Mouse (Mus musculus): ENCODE results near the gene Gzmk. TPM values are rescaled to one million over a fixed set of nuclear protein-coding genes. Genes with fewer than 3 reads are reported as not detected.
A peak's percentile ranks its signal among the peaks of the same experiment; 100 is the strongest.

Gzmk gene
- polyA plus RNA-seq, 1 experiment: 0.57 TPM

GRCm38 (mm10) chr13:113209624-113210023, 16.1 kb downstream of the Gzmk start, which contains the start of gene Esm1:
Esm1 (plus strand) TSS chr13:113209659.
- 28% methylated on average over 15 of the region's 15 CpGs for WGBS

DNA sequence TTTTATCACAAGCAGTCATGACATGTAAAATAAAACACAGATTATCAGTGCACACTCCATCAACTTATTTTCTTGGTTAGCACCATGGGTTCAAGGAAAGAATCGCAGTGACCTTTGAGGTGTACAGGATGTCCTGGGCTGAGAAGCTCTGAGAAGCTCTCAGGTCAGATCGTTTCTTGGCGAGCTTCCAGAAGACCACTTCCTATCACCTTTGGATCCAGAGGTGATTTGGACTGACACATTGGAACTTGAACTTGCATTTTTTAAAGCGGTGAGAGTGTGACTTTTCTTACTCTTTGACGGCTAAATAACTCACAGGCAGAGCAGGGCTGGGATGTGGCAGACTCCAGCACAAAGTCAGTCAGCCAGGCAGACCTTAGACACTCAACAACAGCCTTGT, 20.4 kb downstream of the Gzmk start:
- no peak for DNase-seq (ENCODE audit: low read depth, low spot score)
- WGBS: 78% methylated on average over 5 of the region's 5 CpGs

More at GRCm38 (mm10) chr13:113209624-113210023, 16.1 kb downstream of the Gzmk start, which contains the start of gene Esm1:
- no peak for DNase-seq (ENCODE audit: low read depth, low spot score)

DNA sequence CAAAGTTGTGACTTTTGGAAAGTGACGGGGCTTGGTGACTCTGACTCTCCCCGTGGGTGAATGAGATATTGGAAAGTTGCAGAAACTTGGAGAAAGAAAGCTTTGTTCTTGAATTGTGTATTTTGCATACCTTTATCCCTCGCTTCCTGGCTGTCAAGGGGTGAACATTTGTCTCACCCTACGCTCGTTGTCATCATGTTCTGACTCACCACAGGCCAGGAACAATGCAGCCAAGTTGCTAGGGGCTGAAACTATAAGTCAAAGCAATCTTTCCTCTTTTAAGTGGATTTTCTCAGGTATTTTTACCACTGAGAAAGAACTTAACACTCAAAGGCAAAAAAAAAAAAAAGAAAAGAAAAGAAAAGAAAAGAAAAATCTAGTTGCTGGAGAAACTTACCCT, 22.6 kb downstream of the Gzmk start:
- 67% methylated on average over 5 of the region's 5 CpGs for WGBS
- no peak for DNase-seq (ENCODE audit: low read depth, low spot score)

DNA sequence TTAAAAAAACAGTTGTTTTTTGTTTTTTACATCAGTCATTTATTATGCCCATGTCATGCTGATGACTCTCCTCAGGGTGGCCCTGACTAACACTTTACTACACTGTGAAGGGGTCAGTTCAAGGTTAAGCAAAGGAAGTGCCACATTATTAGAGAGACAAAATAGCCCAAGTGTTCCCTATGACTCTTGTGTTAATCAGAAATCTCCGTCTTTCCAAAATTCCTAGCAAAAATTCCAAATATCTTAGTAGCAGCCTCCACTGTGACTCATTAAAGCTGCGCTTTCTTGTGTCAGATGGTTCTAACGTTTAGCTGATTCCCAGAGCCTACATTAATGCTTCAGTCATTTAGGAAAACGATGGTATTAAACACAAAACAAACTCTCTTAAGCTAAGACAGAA, 23.5 kb downstream of the Gzmk start:
- 65% methylated on average over 4 of the region's 4 CpGs for WGBS

DNA sequence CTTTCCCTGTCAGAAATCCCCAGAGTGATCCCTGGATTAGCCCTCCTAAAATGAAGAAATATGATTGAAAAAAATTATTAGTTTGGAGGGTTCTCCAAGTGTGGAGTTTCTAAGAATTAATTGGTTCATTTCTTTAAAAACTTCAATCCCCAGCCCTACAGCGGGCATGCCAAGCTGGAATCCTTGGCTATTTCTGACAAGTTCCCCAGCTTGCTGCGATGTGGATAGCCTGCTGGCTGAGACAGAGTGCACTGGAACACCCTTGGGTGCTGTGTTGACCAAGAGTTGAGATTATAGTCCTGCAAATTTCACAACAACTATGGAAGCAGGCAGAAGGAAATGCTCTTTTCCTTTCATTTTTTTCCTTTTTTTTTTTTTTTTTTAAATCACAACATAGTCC, 24.1 kb downstream of the Gzmk start:
- 75% methylated on average over 2 of the region's 2 CpGs for WGBS
- no peak for DNase-seq (ENCODE audit: low read depth, low spot score)

More for the DNA sequence above, 23.5 kb downstream of the Gzmk start:
- DNase-seq (ENCODE audit: low read depth, low spot score): no peak

DNA sequence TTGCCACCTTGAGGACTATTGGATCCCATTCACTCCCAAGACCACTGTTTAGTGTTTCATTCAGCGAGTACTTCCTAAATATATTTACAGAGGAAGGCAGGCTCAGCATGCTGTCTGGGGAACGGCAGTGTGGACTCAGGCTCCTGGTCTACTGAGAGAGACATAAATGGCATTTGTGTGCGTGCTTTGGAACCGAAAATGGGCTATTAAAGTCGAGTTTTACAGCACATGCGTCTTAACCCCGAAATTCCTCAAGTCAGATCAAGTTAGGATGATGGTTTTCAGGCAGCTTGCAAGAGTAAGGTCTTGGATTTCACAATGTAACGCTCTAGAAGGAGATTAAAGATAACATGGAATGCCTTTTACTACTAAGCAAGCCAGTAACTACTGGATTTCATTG, 25.0 kb downstream of the Gzmk start:
- 21% methylated on average over 8 of the region's 8 CpGs for WGBS
- DNase-seq (ENCODE audit: low read depth, low spot score): no peak

GRCm38 (mm10) chr13:113199331-113199730, 26.4 kb downstream of the Gzmk start:
- 67% methylated on average over 3 of the region's 3 CpGs for WGBS
- DNase-seq (ENCODE audit: low read depth, low spot score): no peak

DNA sequence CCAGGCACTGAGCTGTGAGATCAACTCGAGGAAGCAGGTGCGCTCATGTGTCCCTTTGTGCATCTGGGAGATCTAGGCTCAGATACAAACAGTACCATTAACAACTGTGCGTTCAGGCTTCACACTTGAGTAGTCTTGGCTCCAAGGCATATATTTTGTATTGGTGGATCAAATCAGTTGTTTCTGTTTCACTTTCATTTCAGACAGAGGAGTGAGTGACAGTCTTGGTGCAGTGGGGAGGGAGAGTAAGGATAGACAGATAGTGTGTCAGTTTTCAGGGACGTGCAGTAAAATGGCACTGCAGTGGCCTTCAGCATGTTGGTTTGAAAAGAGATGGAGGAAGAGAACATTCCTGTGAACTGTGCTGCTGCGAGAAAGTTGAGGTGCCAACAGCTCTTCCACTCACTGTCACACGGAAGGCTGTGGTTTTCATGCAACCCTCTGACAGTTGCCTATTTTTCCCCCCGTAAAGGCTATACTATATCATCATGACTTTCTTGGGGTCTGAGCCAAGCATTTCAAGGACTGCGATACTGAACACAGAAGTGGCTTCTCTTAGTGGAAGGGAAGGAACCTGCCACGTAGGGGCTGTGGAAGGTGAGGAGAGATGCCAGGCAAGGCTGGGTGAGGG, 27.7 kb downstream of the Gzmk start:
- DNase-seq (ENCODE audit: low read depth, low spot score): no peak
- 73% methylated on average over 9 of the region's 9 CpGs for WGBS

GRCm38 (mm10) chr13:113196808-113197674, 28.7 kb downstream of the Gzmk start:
- DNase-seq (ENCODE audit: low read depth, low spot score): no peak
- 68% methylated on average over 13 of the region's 13 CpGs for WGBS

GRCm38 (mm10) chr13:113183720-113184119, 42.0 kb downstream of the Gzmk start:
- WGBS: 87% methylated on average over 4 of the region's 4 CpGs
- DNase-seq (ENCODE audit: low read depth, low spot score): no peak

DNA sequence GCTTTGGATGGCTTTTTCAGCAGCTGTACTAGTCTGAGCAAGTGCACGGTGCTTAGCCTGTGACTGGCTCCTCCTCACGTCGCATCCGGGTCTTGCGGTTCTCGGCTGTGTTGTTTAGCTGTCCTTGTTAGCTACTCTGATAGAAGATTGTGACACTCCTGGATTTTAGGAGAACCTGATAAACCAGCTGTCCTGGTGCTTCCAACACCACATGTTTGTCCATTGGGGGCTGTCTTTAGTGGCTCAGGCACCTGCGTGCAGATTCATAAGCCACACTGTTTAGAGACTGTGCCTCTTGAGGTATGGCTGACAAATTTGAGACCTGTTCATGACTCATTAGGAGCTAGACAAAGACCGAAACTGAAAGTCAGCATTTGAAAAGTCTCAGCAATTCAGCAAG, 42.4 kb downstream of the Gzmk start:
- 76% methylated on average over 8 of the region's 8 CpGs for WGBS
- DNase-seq (ENCODE audit: low read depth, low spot score): no peak

DNA sequence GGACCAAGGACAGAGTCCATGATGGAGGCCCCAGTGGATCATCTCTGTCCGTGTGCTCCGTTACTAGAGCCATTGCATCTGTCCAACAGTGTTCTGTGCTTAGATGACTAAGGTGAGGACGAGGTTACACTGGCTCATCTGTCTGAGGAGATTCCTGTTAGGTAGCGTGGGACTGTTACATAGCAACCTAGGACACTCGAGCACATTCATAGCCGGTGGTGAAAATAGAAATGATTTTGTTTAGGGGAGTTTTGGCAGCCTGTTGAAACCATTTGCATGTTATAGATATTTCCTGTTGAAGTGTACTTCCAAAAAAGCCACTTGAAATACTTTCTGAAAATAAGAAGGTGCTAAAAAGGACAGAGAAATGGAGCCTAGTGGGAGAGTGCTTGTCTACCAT, 51.5 kb downstream of the Gzmk start:
- no peak for DNase-seq (ENCODE audit: low read depth, low spot score)
- WGBS: 81% methylated on average over 6 of the region's 6 CpGs

DNA sequence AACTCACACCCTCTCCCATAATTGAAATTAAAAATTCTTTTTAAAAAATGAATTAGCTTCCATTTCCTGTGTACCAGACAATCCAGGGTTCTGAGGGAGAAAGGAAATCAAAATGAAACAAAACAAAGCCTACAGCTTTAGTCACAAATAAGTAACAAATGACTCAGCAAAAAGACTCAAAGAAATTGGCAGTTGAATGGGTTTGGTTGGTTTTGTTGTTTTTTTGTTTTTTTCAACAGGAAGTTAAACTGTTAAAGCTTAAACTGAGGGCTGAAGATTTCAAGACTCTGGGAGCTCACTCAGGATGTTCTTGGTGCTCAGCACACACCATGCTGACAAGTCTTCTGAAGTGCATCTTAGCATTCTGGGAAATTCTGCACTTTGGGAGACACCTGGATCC, 55.5 kb downstream of the Gzmk start:
- no peak for DNase-seq (ENCODE audit: low read depth, low spot score)

DNA sequence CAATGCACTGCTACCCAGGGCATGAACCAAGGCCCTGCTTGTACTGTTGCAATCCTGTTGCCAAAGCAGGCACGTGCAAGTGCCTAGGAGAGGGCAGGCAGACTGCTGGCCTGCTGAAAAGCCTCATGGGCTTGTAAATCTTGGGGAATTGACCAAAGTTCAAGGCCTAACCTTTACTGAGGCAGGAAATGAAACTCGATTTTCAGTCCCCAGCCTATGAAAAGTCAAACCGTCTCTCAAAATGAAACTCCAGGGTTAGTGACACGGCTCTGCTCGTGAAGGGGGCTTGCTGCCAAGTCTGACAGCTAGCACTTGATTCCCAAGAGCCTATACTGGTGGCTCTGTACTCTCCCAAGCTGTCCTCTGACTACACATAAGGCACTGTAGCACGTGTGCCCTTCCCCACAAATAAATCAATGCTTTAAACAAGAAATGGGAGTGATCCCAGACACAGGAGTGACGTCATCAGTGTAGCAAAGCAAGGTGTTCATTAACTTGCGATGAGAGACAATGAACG, 57.6 kb downstream of the Gzmk start:
- WGBS: 33% methylated on average over 9 of the region's 9 CpGs
- DNase-seq (ENCODE audit: low read depth, low spot score): peak; percentile 56

GRCm38 (mm10) chr13:113164252-113165005, 61.3 kb downstream of the Gzmk start:
- WGBS: 86% methylated on average over 5 of the region's 5 CpGs
- no peak for DNase-seq (ENCODE audit: low read depth, low spot score)

GRCm38 (mm10) chr13:113151556-113151955, 74.2 kb downstream of the Gzmk start:
- 84% methylated on average over 4 of the region's 4 CpGs for WGBS
- DNase-seq (ENCODE audit: low read depth, low spot score): no peak

DNA sequence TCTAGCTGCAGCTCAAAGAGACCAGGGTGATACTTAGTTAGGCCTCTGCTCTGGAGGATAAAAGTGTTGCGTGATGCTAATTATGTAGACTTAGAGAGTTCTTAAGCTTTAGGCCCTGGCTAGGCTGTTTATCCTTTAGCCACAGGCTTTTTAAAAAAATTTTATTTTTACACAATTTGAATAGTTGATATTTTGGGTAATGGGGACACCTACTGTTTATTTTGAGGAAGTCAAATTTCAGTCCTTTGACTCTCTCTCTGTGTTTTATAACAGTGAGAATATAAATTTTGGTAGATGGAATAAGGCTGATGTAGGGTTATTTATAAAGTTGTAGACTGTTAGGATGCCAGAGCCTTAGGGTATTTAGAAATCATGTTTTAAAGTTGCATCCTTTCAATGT, 86.1 kb downstream of the Gzmk start:
- no peak for DNase-seq (ENCODE audit: low read depth, low spot score)
- WGBS: 86% methylated on average over 1 of the region's 1 CpGs

DNA sequence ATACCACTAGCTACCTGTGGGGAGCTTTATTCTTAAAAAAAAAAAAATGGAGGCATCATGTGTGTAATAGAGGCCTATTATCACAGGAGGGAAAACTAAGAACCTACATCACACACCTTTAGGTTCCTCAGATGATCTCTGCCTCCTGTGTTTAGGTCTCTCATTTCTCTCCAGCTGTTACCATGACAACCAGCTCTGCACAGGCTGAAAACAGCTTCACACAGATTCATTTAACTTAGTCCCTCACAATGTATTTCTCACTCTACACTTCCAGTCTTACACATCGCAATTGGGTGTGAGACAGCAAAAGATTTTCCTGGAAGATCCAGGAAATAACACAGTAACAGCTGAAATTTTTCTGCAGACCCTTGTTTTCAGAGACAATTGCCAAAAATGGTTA, 95.7 kb downstream of the Gzmk start:
- 83% methylated on average over 1 of the region's 1 CpGs for WGBS
- no peak for DNase-seq (ENCODE audit: low read depth, low spot score)

All from large intestine, adult 2 months (tissue).